Mouse (Mus musculus) frontal cortex, postnatal 25 days (tissue): ENCODE data around the gene Lck.

Source experiments
- DNase-seq, 2 experiments: peaks; one replicate each; pipeline ENCODE4 v3.0.0; 2022; ENCODE audit warnings: low spot score in 2 of 2

Gene Lck

GRCm38 (mm10) chr4:129585773-129586172 lies 12.3 kb upstream of the Lck start:
- DNase-seq, result no peak

GRCm38 (mm10) chr4:129584884-129585608 lies 11.6 kb upstream of the Lck start:
- peak; percentile 72 to 80 for DNase-seq

GRCm38 (mm10) chr4:129584370-129584769 lies 10.9 kb upstream of the Lck start:
- DNase-seq, result no peak

DNA sequence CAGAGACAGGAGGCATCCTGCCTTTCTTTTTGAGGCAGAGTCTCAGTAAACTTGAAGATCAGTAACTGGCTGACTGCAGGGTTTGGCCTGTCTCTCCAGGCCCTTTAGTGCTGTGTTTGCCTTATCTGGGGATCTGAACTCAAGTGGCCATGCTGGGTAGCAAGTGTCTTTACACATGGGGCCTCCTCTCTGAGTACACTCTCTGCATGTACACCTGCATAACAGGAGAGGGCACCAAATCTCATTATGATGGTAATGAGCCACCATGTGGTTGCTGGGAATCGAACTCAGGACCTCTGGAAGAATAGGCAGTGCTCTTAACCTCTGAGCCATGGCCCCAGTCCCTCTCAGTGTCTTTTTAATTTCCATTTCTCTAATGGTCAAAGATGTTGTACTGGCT lies 8.8 kb upstream of the Lck start:
- DNase-seq, result no peak

DNA sequence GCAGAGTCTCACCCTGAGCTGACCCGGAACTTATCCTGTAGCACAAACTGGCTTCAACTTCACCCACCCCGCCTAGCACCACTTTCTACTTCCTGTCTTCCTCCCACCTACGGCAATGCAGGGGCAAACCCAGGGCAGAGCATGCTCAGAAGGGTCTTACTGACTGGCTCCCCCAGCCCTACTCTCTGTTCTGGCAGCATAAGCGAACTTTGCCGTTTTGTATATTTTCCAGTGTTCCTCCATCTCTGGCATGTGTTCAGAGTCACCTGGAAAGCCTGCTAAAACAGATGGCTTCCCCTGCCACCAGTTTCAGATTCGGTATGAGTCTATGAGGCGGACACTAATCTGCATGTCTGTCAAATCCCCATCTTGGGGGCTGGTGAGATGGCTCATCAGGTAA lies 6.9 kb upstream of the Lck start:
- no peak for DNase-seq

- DNase-seq, result no peak
Measured at GRCm38 (mm10) chr4:129578466-129578865, 5.0 kb upstream of the Lck start, which contains the start of gene Fam167b. Gene Fam167b, minus strand, starts transcription at chr4:129578549.

DNA sequence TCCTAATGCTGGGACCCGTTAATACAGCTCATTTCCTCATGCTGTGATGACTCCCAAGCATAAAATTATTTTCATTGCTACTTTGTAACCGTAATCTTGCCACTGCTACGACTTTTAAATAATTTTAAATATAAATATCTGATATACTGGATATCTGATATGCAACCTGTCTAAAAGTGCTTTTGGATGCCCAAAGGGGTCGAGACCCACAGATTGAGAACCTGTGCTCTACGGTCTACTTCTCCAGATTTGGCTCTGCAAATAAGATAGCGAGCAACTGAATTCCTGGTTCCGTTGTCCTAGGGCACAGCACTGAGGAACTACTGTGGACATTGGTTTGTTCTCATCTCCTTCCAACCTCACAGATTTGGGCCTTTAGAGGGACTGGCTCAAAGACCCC lies 4.2 kb upstream of the Lck start:
- DNase-seq, result no peak

- peak; percentile 12 to 43 for DNase-seq
Measured at GRCm38 (mm10) chr4:129576863-129577491, 3.5 kb upstream of the Lck start.

GRCm38 (mm10) chr4:129575171-129575844 lies 1.9 kb upstream of the Lck start:
- DNase-seq, result no peak

- no peak for DNase-seq
Measured at GRCm38 (mm10) chr4:129573093-129573370, 409 bp downstream of the Lck start.

DNA sequence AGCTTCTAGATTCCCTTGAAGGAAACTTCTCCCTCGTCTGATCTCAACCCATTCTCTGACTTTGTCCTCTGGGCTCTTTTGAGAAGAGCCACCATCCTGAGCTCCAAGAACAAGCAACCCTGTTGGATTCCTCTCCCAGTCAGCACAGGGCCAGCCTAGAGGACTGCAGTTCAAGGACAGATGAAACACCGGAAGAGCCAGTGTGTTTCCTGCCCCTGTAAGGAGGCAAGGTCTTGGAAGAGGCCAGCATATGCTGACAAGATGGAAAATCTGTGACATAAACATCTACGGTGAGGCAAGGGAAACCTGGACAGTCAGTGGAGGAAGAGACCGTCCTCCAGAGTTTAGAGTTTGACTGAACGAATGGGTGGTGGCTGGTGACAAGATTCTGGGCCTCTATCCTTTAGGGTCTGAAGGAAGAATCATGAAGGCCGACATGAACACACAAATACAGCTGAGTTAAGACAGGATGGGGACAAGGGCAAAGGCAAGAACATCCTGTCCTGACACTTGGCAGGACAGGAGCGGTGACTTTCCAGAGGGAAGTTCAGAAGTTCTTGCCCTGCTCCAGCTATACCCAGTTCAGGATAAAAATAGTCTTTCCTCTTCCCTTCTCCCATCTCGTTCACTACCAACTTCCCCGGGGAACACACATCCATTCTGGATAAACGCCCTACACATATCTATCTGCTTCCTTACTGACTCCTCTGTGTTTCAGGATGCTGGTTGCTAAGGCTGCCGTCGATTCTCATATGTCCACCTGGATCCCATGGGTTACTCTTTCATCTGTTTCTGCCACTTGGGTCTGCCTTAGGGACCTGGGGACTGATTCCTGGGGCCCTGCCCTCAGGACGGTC lies 977 bp downstream of the Lck start:
- DNase-seq, result no peak

DNA sequence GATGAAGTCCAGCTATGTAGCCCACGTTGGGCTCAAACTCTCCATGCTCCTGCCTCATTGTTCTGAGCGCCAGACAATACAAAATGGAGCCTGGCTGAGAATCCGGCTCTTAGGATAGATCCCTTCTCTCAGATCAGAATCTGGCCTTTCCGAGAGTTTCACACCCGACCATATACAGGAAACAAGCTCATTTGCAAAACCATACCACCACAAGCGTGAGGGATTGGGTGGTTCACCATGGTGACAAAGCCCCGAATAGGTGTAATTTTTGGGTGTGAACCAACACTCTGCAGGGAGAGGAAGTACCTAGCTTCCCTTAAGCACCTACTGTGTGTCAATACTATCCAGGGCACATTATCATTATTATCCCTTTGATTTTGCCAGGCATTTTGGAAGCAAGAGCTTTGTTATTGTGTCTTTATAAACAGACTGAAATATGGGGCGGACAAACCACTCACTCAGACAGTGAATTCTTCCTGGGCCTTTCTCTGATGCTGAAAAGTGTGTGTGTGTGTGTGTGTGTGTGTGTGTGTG lies 1.8 kb downstream of the Lck start:
- DNase-seq, result no peak

GRCm38 (mm10) chr4:129570028-129570427 lies 3.4 kb downstream of the Lck start:
- DNase-seq, result no peak

DNA sequence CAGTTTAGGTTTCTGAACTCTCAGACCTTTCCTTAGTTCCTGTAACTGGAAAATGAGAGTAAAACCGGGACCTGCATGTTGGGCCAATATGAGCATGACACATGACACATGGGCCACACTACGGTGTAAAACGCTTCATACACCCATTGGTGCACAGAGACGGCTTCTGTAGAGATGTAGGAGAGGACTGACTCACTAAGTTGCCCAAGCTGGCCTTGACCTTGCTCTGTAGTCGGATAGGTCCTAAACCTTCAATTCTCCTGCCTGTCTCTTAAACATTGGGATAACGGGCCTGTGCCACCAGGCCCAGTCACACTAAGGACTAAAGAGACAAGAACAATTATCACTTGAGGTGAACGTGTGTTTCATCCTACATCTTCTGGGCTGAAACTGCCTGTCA lies 5.1 kb downstream of the Lck start:
- no peak for DNase-seq

- no peak for DNase-seq
Measured at GRCm38 (mm10) chr4:129565139-129565538, 8.3 kb downstream of the Lck start.

DNA sequence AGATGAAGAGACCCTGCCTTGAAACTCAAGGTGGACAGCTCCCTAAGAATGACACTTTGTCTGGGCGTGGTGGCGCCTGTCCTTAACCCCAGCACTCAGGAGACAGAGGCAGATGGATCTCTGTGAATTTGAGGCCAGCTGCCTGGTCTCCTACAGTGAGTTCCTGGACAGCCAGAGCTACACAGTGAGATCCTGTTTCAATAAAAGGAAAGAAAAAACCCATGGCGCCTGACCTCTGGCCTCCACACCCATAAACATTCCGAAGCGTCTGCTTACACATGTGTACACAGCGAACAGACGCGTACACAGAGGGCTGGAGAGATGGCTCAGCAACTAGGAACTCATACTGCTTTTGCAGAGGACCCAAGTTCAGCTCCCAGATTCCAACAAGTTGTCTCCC lies 9.7 kb downstream of the Lck start:
- DNase-seq, result no peak

GRCm38 (mm10) chr4:129561184-129561583 lies 12.3 kb downstream of the Lck start:
- DNase-seq, result no peak

DNA sequence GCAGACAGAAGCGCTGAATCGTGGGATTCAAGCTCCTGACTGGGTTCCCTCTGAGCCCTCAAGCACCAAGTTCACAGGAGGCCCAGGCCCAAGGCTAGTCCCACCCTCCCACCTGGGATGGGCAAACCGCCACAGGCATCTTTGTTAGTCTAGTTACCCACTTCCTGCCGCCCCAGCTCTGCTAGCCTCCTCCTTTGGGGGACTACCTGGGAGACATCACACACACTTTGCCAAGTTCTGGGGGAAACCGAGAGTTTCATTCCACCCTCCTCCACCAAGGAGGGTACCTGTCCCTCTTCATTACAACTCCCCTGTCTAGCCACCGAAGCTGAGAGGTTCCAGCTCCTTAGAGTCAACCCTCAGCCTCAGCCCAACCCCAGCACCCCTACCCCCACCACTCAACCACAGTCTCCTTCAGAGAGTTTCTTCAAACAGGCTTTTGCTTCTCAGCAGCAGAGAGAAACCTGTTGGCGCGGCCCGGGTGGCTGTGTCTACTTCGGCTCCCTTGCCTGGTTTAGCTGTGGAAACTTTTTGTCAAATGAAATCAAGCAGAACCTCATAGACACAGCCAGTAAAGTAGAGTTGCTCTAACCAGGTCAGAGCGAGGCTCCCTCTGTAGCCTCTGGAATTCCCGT lies 15.0 kb downstream of the Lck start:
- DNase-seq, result no peak

- no peak for DNase-seq
Measured at GRCm38 (mm10) chr4:129557256-129557808, 16.1 kb downstream of the Lck start.

GRCm38 (mm10) chr4:129556532-129557223 lies 16.8 kb downstream of the Lck start:
- peak; percentile 47 to 58 for DNase-seq
